Mouse (Mus musculus) liver, embryonic 15.5 days (tissue): Measurements from ENCODE around the gene Fbxo36. TPM values are rescaled to one million over a fixed set of nuclear protein-coding genes. Genes with fewer than 3 reads are reported as not detected.

ENCODE experiments used
- ATAC-seq: fragments of 200-750 bp; cut with Nextera tagmentation; 2 replicates; pipeline ENCODE4 v1.8.0; 2017; ENCODE audit warnings: moderate number of reproducible peaks, mild to moderate bottlenecking, moderate library complexity; ENCODE audit not compliant: insufficient read depth
- H3K27ac ChIP-seq: fragments of 300-500 bp; sonication (generic); replicated peaks from 2 replicates; pipeline ENCODE4 v1.5.1; 2015; ENCODE audit warnings: mild to moderate bottlenecking, inconsistent platforms
- H3K27me3 ChIP-seq: fragments of 300-500 bp; sonication (generic); 2 replicates; pipeline ENCODE4 v1.6.1; 2015; ENCODE audit warnings: mild to moderate bottlenecking, inconsistent platforms
- H3K36me3 ChIP-seq: fragments of 300-500 bp; sonication (generic); replicated peaks from 2 replicates; pipeline ENCODE4 v1.6.1; 2015; ENCODE audit warnings: moderate library complexity, mild to moderate bottlenecking, inconsistent platforms
- H3K4me1 ChIP-seq: fragments of 300-500 bp; sonication (generic); replicated peaks from 2 replicates; pipeline ENCODE4 v1.6.1; 2015; ENCODE audit warnings: inconsistent platforms
- H3K4me2 ChIP-seq: fragments of 300-500 bp; sonication (generic); 2 replicates; pipeline ENCODE4 v1.6.1; 2015; ENCODE audit warnings: moderate library complexity, mild to moderate bottlenecking, inconsistent platforms
- H3K4me3 ChIP-seq: fragments of 300-500 bp; sonication (generic); replicated peaks from 2 replicates; pipeline ENCODE4 v1.5.1; 2015; ENCODE audit warnings: mild to moderate bottlenecking, inconsistent platforms
- H3K9ac ChIP-seq: fragments of 300-500 bp; sonication (generic); 2 replicates; pipeline ENCODE4 v1.6.1; 2015; ENCODE audit warnings: moderate library complexity, mild to moderate bottlenecking, inconsistent platforms
- H3K9me3 ChIP-seq: fragments of 300-500 bp; sonication (generic); replicated peaks from 2 replicates; pipeline ENCODE4 v1.6.1; 2016; ENCODE audit warnings: inconsistent platforms
- WGBS: fragments of 180-500 bp; shearing (Covaris S2); methylation state at CpG from one replicate; pipeline ENCODE4 v1.1.7; 2015; ENCODE audit warnings: mixed read lengths; ENCODE audit not compliant: insufficient replicate concordance; 5-methylcytosine and 5-hydroxymethylcytosine counted together
- polyA plus RNA-seq: library from polyadenylated mRNA; unstranded; fragments of >200 nt; fragmentation: Nextera tagmentation; extraction: Ambion mirVana; gene quantifications from 2 replicates; pipeline ENCODE4 v1.2.1, GENCODE M21; 2015

Gene Fbxo36
- polyA plus RNA-seq, result 5.9 and 7.3 TPM in 2 replicates

DNA sequence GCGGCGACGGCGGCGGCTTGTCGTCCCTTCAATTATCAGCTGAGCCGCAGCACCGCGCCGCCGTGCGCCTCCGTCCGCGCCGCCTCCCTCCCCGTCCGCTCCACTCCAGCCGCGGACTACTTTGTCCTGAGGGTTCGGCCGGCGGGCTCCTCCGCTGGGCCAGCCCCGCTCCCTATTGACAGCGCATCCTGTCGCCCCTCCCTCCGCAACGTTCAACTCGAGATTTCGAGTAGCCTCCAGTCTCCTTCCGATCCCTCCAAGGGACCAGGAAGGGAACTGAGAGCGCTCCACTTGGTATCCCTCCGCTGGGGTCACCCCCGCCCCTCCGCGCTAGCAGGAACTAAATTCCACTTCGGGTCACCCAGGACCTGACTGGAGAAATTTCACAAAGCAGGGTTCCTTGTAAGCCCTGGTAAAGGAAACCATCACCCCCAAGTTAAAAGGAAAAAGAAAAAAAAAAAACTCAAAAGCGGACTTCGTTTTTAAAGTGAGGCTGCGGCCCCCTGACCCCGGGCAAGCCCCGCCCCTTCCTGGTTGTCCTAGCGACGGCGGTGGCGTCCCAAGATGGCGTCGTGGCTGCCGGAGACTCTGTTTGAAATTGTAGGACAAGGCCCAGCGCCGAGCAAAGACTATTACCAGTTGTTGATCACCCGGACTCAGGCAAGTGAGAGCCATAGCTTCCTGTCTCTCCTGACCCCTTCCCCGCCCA is at the start of gene Fbxo36:
TSS of gene Fbxo36 (plus strand) at position 533 of the 709 bp plus-strand sequence.
- ATAC-seq, result peak; percentile 82
- under 1% methylated on average over 54 of the region's 54 CpGs for WGBS
- Histone ChIP-seq H3K27ac (peak within 1 kb of the TSS; percentile 94), H3K4me2 (peak within 1 kb of the TSS; percentile 81), H3K36me3 (no peaks in the 10 kb centered on the region), H3K4me3 (peak within 1 kb of the TSS; percentile 98), H3K4me1 (peaks cover 31% of the 10 kb centered on the region), H3K9me3 (no peaks in the 10 kb centered on the region), H3K9ac (peak within 1 kb of the TSS; percentile 97), H3K27me3 (no peaks in the 10 kb centered on the region)

DNA sequence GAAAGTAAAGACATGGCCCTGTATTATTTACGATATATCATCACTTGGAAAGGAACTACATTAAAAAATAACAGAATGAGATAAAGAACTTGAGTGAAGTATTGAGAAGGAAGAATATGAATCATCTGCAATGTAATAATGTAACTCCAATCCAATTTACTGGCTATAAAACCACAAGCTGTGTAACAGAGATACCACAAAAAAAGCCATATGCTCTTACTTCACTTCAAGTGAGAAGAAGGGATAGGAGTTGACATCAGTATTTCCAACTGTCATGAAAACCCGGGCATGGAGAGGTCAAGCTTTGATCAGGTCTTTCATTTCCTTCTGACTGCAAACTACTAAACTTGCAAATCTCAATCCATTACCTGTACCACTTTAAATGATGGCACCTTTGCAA is 48.2 kb upstream of the Fbxo36 start:
- H3K9me3 ChIP-seq, result no peaks in the 10 kb centered on the region
- no peak overlapping the region for H3K9ac ChIP-seq
- H3K27ac ChIP-seq, result no peak overlapping the region
- H3K27me3 ChIP-seq, result no peaks in the 10 kb centered on the region
- peaks cover 54% of the 10 kb centered on the region for H3K36me3 ChIP-seq
- no peaks in the 10 kb centered on the region for H3K4me1 ChIP-seq
- ATAC-seq, result no peak
- 66% methylated on average over 2 of the region's 2 CpGs for WGBS
- no peak overlapping the region for H3K4me3 ChIP-seq
- no peak overlapping the region for H3K4me2 ChIP-seq

DNA sequence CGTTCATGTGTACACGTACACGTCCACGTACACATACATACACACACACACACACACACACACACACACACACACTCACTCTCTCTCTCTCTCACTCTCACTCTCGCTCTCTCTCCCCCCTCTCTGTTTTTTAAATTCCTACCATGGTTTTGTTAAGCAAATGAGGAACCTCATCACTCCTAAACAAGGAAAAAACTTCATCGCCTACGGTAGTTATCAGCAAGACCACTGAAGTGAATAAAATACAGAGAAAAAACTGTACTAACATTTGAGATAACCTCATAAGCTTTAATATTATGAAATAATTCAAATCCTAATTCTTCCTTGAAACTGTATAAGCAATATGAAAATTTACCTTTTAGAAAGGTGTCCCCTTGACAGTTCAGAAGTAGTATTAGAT is 44.3 kb upstream of the Fbxo36 start:
- no peak for ATAC-seq
- no peak overlapping the region for H3K27ac ChIP-seq
- peaks cover 35% of the 10 kb centered on the region for H3K36me3 ChIP-seq
- no peak overlapping the region for H3K9ac ChIP-seq
- no peaks in the 10 kb centered on the region for H3K27me3 ChIP-seq
- no peaks in the 10 kb centered on the region for H3K9me3 ChIP-seq
- no peak overlapping the region for H3K4me3 ChIP-seq
- no peaks in the 10 kb centered on the region for H3K4me1 ChIP-seq
- WGBS, result 88% methylated on average over 7 of the region's 7 CpGs
- no peak overlapping the region for H3K4me2 ChIP-seq

DNA sequence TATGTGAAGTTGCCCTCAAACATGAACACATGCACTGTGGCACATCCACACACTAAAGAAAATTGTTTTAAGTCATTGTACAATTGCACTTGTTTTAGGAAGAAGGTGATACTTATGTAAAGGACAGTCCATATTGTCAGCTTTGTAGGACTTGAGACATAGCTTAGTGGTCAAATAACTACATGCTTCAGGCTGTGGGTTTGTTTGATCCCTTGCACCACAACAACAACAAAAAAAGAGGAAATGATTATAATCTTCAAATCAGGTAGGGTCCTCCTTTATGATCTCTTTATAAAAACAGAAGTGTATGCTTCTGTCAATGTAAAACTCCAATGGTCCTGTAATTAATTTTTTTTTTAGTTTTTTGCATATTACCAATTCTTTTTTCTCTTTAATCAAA is 40.5 kb upstream of the Fbxo36 start:
- H3K4me3 ChIP-seq, result no peak overlapping the region
- no peak overlapping the region for H3K9ac ChIP-seq
- ATAC-seq, result no peak
- H3K4me2 ChIP-seq, result no peak overlapping the region
- no peak overlapping the region for H3K27ac ChIP-seq
- peaks cover 2% of the 10 kb centered on the region; the same call in 1 of the 2 replicates for H3K4me1 ChIP-seq
- peaks cover 6% of the 10 kb centered on the region for H3K36me3 ChIP-seq
- H3K27me3 ChIP-seq, result no peaks in the 10 kb centered on the region
- no peaks in the 10 kb centered on the region for H3K9me3 ChIP-seq

DNA sequence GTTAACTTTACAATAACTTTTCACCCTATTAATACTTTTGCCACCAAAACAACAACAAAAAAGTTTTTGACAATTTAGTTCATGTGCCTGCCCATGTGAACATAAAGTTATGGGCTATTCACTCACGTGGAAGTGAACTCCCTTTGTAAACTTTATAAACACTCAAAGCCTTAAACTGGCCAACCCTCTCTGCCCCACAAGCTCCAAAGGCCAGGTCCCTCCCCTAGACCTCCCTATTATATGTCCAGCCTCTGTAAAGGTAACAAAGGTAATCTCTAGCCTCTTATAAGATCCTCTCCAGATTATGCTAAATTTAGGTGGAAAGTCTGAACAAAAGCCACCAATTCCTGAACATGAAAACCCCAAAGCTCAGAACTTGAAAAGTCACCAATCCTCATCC is 35.9 kb upstream of the Fbxo36 start:
- WGBS, result 70% methylated on average over 1 of the region's 1 CpGs
- Histone ChIP-seq H3K27ac (no peak overlapping the region), H3K9me3 (no peaks in the 10 kb centered on the region), H3K4me2 (no peak overlapping the region), H3K9ac (no peak overlapping the region), H3K4me3 (no peak overlapping the region), H3K4me1 (peaks cover 5% of the 10 kb centered on the region; the same call in 1 of the 2 replicates), H3K27me3 (no peaks in the 10 kb centered on the region), H3K36me3 (0 out of 2 replicates have a peak, but pooled peaks cover 2% of the 10 kb centered on the region)
- ATAC-seq, result no peak

DNA sequence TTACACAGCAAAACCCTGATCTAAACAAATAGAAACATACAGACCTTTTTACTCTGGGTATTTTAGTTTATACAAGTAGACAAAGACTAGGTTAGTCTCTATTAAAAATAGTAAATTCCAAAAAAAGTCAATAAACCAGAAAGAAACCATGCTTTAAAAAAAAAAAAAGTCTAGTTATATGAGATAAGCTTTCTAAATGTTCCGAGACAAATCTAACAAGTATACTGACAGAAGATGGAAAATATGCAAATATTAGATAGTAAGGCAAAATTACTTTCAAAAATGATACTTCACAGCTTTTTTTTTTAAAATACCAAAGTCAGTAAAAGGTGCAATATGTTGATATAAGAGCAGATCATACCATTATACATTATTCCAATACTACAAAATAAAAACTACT is 22.0 kb upstream of the Fbxo36 start:
- Histone ChIP-seq H3K4me2 (no peak overlapping the region), H3K9ac (no peak overlapping the region), H3K9me3 (no peaks in the 10 kb centered on the region), H3K4me3 (no peak overlapping the region), H3K36me3 (peaks cover 15% of the 10 kb centered on the region), H3K4me1 (no peaks in the 10 kb centered on the region; the same call in 1 of the 2 replicates), H3K27me3 (no peaks in the 10 kb centered on the region), H3K27ac (no peak overlapping the region)
- ATAC-seq, result no peak
- 73% methylated on average over 1 of the region's 1 CpGs for WGBS

DNA sequence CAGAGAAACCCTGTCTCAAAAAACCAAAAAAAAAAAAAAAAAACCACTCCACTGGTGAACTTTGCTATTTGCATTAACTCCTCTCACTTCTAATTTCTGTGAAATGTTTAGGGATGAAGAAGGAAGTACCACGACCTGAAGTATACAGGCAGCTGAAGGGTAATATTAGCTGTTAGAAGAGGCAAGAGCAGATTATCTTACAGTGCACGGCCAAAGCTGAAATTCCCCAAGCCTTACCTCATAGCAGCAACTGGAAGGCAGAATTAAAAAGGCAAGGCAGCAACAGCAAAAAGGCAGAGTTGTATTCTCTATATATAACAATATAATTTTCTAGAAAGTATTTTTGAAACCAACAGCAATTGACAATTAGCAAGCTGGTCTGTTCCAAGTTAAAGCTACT is 14.6 kb upstream of the Fbxo36 start:
- peaks cover 24% of the 10 kb centered on the region for H3K36me3 ChIP-seq
- H3K4me3 ChIP-seq, result no peak overlapping the region
- H3K27me3 ChIP-seq, result no peaks in the 10 kb centered on the region
- no peaks in the 10 kb centered on the region for H3K9me3 ChIP-seq
- WGBS, result 39% methylated on average over 2 of the region's 2 CpGs
- ATAC-seq, result no peak
- H3K4me2 ChIP-seq, result no peak overlapping the region
- H3K4me1 ChIP-seq, result peaks cover 8% of the 10 kb centered on the region
- no peak overlapping the region for H3K27ac ChIP-seq
- H3K9ac ChIP-seq, result no peak overlapping the region

DNA sequence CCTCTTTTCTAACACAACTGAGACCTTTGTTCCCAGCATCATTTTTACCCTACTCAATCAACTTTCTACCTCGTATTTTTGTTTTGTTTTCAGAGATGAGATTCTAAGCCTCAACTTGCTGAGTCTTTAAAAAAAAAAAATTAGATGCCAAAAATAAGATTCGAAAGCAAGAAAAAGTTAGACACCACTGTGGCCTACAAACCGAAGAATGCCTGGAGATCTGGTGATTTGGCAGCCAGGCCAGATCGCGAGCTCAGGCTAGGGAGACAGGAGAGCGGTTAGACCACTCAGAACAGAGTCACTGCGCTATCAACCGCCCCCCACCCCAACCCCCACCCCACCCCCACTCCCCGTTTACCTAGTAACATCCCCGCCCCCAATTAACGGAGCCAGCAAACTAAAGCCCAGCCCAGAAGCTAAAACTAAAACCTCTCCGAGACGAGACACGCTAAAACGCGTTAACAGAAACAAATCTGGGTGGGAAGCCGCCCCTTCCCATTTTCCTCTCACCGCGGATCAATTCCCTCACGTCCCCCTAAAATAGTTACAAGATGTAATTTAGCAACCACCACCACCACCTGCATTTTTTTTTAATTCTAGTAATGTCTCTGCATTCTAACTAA is 2.0 kb upstream of the Fbxo36 start:
- Histone ChIP-seq H3K9me3 (no peaks in the 10 kb centered on the region), H3K4me3 (peak overlapping the region; percentile 98), H3K36me3 (peaks cover 3% of the 10 kb centered on the region), H3K27ac (peak overlapping the region; percentile 94), H3K4me1 (peaks cover 31% of the 10 kb centered on the region), H3K9ac (peak overlapping the region; percentile 97), H3K27me3 (no peaks in the 10 kb centered on the region), H3K4me2 (peak overlapping the region; percentile 81)
- 4% methylated on average over 20 of the region's 20 CpGs for WGBS
- no peak for ATAC-seq

DNA sequence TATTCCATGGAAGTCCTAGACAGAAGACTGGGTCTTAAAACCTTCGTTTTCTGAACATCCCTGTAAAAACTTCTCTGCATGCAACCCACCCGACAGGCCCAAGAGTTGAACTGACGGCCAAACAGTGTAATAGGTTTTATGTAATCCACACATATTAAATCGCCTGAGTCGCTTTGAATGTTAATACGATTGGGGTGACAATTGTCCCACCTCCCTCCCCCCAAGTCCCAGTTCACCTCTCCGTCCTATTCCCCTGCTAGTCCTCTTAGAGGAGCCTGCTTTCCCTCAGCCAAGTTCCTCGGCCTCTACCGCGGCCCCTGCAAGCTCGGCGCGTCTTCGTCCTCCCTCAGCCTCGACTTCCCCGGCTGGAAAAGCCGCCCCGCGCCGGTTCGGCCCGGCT is 1.5 kb upstream of the Fbxo36 start:
- Histone ChIP-seq H3K36me3 (no peaks in the 10 kb centered on the region; the same call in 1 of the 2 replicates), H3K27ac (peak overlapping the region; percentile 94), H3K4me2 (peak overlapping the region; percentile 81), H3K4me1 (peaks cover 31% of the 10 kb centered on the region), H3K9ac (peak overlapping the region; percentile 97), H3K27me3 (no peaks in the 10 kb centered on the region), H3K9me3 (no peaks in the 10 kb centered on the region), H3K4me3 (peak overlapping the region; percentile 98)
- no peak for ATAC-seq
- under 1% methylated on average over 22 of the region's 22 CpGs for WGBS

DNA sequence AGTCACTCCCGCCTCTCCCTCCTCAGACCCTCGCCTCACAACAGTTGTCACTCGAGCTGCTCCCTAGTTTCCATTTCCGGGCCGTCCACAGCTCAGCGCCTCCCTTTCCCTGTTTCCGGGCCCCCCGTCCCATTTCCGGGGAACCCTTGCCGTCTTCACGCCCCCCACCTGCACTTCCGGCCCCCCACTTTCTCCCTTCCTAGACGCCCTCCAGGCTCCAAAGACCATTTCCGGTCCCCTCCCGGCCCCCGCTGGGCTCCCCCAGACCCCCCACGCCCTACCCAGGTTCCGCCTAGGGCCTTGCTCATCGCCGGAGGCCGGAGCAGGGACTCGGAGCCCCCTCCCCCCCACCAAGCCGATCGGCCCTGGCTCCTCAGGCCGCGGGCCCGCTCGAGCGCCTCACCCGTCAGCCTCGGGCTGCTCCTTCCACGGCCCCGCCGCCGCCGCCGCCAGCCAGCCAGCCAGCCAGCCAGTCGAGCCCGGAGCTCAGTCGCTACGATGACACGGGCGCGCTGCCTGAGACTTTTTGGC is 955 bp upstream of the Fbxo36 start:
- Histone ChIP-seq H3K4me2 (peak overlapping the region; percentile 81), H3K4me3 (peak overlapping the region; percentile 98), H3K27me3 (no peaks in the 10 kb centered on the region), H3K9me3 (no peaks in the 10 kb centered on the region), H3K9ac (peak overlapping the region; percentile 97), H3K4me1 (peaks cover 31% of the 10 kb centered on the region), H3K36me3 (no peaks in the 10 kb centered on the region; the same call in 1 of the 2 replicates), H3K27ac (peak overlapping the region; percentile 94)
- peak; percentile 26 for ATAC-seq
- under 1% methylated on average over 44 of the region's 44 CpGs for WGBS

DNA sequence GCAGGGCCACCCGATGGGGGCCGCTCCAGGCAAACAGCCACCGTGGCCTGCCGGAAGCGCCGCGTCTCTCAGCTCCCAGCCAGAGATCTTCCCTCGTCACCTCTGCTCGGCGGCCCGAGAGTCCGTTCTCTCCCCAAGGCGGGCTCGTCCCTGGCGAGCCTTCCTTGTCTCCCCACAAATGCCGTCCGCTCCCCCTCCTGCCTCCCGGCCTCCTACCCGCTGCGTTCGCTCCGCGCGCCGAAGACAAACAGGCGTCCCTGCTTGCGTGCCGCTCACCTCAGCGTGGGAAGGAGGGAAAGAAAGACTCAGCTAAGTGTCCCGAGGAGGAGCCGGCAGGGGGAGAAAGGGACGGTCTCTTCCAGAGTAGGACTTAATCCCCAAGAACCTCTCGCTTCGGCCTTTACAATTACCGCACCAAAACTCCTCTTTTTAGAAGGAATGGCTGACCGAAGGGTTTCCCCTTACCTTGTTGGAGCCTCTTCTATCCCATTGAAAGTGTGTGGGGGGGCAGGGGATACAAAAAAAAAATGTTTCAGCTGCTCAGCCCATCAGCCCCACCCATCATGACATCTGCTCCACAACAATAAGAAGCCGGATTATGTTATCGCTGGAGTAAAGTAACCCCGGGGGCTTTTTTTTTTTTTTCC is 500 bp downstream of the Fbxo36 start, which contains the start of gene Trip12:
TSS of gene Trip12 (minus strand) at position 499 of the 647 bp plus-strand sequence.
- peak within 1 kb of the TSS; percentile 81 for H3K4me2 ChIP-seq
- peak within 1 kb of the TSS; percentile 94 for H3K27ac ChIP-seq
- H3K9me3 ChIP-seq, result no peaks in the 10 kb centered on the region
- H3K4me3 ChIP-seq, result peak within 1 kb of the TSS; percentile 98
- H3K9ac ChIP-seq, result peak within 1 kb of the TSS; percentile 97
- no peaks in the 10 kb centered on the region for H3K27me3 ChIP-seq
- H3K4me1 ChIP-seq, result peaks cover 31% of the 10 kb centered on the region
- no peaks in the 10 kb centered on the region for H3K36me3 ChIP-seq
- ATAC-seq, result peak; percentile 52
- WGBS, result under 1% methylated on average over 39 of the region's 39 CpGs
